Mouse (Mus musculus): ENCODE results near the gene Gjb6.

The Gjb6 gene

GRCm38 (mm10) chr14:57133161-57133661 lies at the start of gene Gjb6:
Gene Gjb6, minus strand, starts transcription at chr14:57133611.
- in situ Hi-C loops (cut with MboI, MseI) = no loop called here

GRCm38 (mm10) chr14:57165493-57165892 lies 32.1 kb upstream of the Gjb6 start:
- in situ Hi-C loops (cut with MboI, MseI) = no loop called here

GRCm38 (mm10) chr14:57161833-57162232 lies 28.4 kb upstream of the Gjb6 start:
- in situ Hi-C loops (cut with MboI, MseI) = no loop called here

- in situ Hi-C loops (cut with MboI, MseI) = no loop called here
These were observed 27.8 kb upstream of the Gjb6 start for GRCm38 (mm10) chr14:57161201-57161600.

- in situ Hi-C loops (cut with MboI, MseI) = no loop called here
These were observed 21.5 kb upstream of the Gjb6 start for GRCm38 (mm10) chr14:57154916-57155315.

- in situ Hi-C loops (cut with MboI, MseI) = no loop called here
These were observed 12.3 kb upstream of the Gjb6 start for GRCm38 (mm10) chr14:57145741-57146140.

- in situ Hi-C loops (cut with MboI, MseI) = no loop called here
These were observed 1.9 kb upstream of the Gjb6 start for GRCm38 (mm10) chr14:57135265-57135664.

- in situ Hi-C loops (cut with MboI, MseI) = no loop called here
These were observed 6.0 kb downstream of the Gjb6 start for GRCm38 (mm10) chr14:57127383-57127782.

- in situ Hi-C loops (cut with MboI, MseI) = loop anchor here (25.0 kb wide), 1 partner anchor 240 kb away; no protein-coding TSS in a partner anchor
These were observed 11.1 kb downstream of the Gjb6 start for GRCm38 (mm10) chr14:57122295-57122694.

GRCm38 (mm10) chr14:57115823-57116544 lies 17.4 kb downstream of the Gjb6 start, which contains the start of gene Gm4491:
Gene Gm4491, minus strand, starts transcription at chr14:57115883.
- in situ Hi-C loops (cut with MboI, MseI) = loop anchor here (25.0 kb wide), 1 partner anchor 246 kb away; no protein-coding TSS in a partner anchor

GRCm38 (mm10) chr14:57109194-57109593 lies 24.2 kb downstream of the Gjb6 start:
- in situ Hi-C loops (cut with MboI, MseI) = loop anchor here (25.0 kb wide), 1 partner anchor 253 kb away; no protein-coding TSS in a partner anchor

- in situ Hi-C loops (cut with MboI, MseI) = loop anchor here (25.0 kb wide), 1 partner anchor 254 kb away; no protein-coding TSS in a partner anchor
These were observed 25.5 kb downstream of the Gjb6 start for GRCm38 (mm10) chr14:57107916-57108315.

GRCm38 (mm10) chr14:57107091-57107490 lies 26.3 kb downstream of the Gjb6 start:
- in situ Hi-C loops (cut with MboI, MseI) = loop anchor here (25.0 kb wide), 1 partner anchor 255 kb away; no protein-coding TSS in a partner anchor

GRCm38 (mm10) chr14:57105721-57106120 lies 27.7 kb downstream of the Gjb6 start:
- in situ Hi-C loops (cut with MboI, MseI) = loop anchor here (25.0 kb wide), 1 partner anchor 257 kb away; no protein-coding TSS in a partner anchor

- in situ Hi-C loops (cut with MboI, MseI) = loop anchor here (25.0 kb wide), 1 partner anchor 257 kb away; no protein-coding TSS in a partner anchor
These were observed 28.3 kb downstream of the Gjb6 start for GRCm38 (mm10) chr14:57105111-57105510.

GRCm38 (mm10) chr14:57104106-57105023 lies 29.0 kb downstream of the Gjb6 start, which contains the start of gene Gjb2:
Gene Gjb2, minus strand, starts transcription at chr14:57104702.
- in situ Hi-C loops (cut with MboI, MseI) = loop anchor here (25.0 kb wide), 1 partner anchor 258 kb away; no protein-coding TSS in a partner anchor

- in situ Hi-C loops (cut with MboI, MseI) = loop anchor here (25.0 kb wide), 1 partner anchor 259 kb away; no protein-coding TSS in a partner anchor
These were observed 29.7 kb downstream of the Gjb6 start for GRCm38 (mm10) chr14:57103711-57104105.

- in situ Hi-C loops (cut with MboI, MseI) = loop anchor here (25.0 kb wide), 1 partner anchor 259 kb away; no protein-coding TSS in a partner anchor
These were observed 30.3 kb downstream of the Gjb6 start for GRCm38 (mm10) chr14:57103121-57103520.

GRCm38 (mm10) chr14:57101623-57102022 lies 31.8 kb downstream of the Gjb6 start:
- in situ Hi-C loops (cut with MboI, MseI) = loop anchor here (25.0 kb wide), 1 partner anchor 261 kb away; no protein-coding TSS in a partner anchor

GRCm38 (mm10) chr14:57095855-57096254 lies 37.6 kb downstream of the Gjb6 start:
- in situ Hi-C loops (cut with MboI, MseI) = no loop called here

GRCm38 (mm10) chr14:57093029-57093428 lies 40.4 kb downstream of the Gjb6 start:
- in situ Hi-C loops (cut with MboI, MseI) = no loop called here
